Mouse (Mus musculus): ENCODE data around the gene Npr3. TPM values are rescaled to one million over a fixed set of nuclear protein-coding genes. Genes with fewer than 3 reads are reported as not detected.

Npr3 gene
- 12.6 and 13.7 TPM in 2 replicates for polyA plus RNA-seq (2014; fragmentation: Nextera tagmentation; extraction: Ambion mirVana)

DNA sequence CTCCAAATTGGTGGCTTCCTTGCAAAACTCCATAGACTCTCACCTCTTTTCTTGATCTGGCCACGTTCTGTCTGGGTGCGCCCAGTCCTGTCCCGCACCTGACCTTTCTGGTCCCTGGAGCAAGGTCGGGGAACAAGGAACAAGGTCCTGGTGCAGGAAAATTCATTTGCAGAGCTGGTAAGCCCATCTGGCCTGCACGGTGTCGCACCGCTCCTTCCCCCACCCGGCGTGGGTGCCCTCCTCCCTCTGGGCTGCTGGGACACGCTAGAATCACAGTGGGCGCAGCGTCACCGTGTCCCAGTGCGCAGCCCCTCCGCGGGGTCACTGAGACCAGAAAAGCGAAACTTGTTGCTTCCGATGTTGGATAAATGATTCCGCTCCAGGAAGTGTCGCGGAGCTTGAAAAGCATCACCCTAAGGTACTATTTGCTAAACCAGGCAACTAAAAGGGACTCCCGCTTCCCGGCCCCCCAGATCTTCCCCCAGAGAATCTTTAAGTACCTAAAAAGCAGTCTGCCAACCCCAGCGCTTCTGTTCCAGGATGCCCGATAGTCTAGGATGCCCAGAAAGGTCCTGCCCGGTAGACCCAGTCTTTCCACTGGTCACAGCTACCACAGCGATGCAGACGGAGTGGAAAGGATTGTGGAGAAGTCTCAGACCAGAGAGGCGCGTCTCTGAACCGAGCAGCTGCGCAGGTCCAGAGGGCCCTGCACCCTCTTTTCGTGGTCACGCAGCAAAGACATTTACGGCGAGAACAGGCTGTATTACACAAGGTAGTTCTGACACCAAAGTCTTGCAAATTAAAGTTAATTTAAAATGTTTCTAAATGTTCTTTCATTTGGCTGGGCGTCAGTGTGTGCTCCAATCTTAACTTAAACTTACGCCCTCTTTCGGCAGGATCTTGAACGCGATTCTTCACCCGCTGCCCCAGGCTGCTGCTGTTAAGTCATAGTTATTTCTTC lies at the start of gene Npr3:
Gene Npr3 (minus strand): TSS at position 717 of the 961 bp plus-strand sequence.
- no peak for ATAC-seq (ENCODE audit: insufficient number of reproducible peaks, insufficient read depth, low FRiP score, low read depth)
- H3K4me3 ChIP-seq (ENCODE audit: control insufficient read depth in 1 of 2, insufficient read depth in 1 of 2, low read depth in 1 of 2, low read length in 2 of 2), result peak within 1 kb of the TSS; percentile 55 to 69
- peaks cover 4 to 23% of the 10 kb centered on the region in 2 experiments for H3K4me1 ChIP-seq (ENCODE audit: control insufficient read depth in 2 of 2, insufficient read depth in 2 of 2, low read length in 2 of 2)
- H3K27me3 ChIP-seq (ENCODE audit: control insufficient read depth, insufficient read depth, low read length), result peaks cover 8% of the 10 kb centered on the region
- no peaks in the 10 kb centered on the region for H3K36me3 ChIP-seq (ENCODE audit: control insufficient read depth, insufficient read depth, low read length)
- peak within 1 kb of the TSS; percentile 76 for H3K9ac ChIP-seq (ENCODE audit: low read length)
- H3K9me3 ChIP-seq (ENCODE audit: control insufficient read depth, low read length), result no peaks in the 10 kb centered on the region
- H3K4me2 ChIP-seq (ENCODE audit: low read length), result peak within 1 kb of the TSS; percentile 98
- peak within 1 kb of the TSS; percentile 72 to 82 for H3K27ac ChIP-seq (replicated peaks in 1 of 2; ENCODE audit: control insufficient read depth in 1 of 2, insufficient read depth in 1 of 2, low read depth in 2 of 2, low read length in 2 of 2)
- under 1% methylated on average over 42 of the region's 42 CpGs for WGBS

DNA sequence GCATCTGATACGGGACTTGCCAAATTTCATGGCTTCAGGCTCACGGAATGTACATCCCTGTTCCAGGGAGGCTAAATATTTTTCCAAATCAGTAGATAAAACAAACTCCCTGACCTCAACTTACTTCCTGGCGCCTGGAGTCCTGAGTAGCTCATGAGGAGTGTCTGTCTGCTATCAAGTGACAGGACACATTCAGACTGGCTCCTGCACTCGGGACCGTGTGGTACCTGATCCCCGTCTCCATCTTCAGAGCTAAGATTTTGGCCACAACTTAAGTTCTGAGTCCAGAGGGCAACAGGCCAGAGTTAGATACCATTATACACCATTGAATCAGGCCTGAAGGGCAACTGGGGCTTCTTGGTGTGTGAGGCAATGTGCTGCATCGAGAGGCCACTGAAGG lies 49.0 kb upstream of the Npr3 start:
- Histone ChIP-seq H3K4me3 (ENCODE audit: control insufficient read depth in 1 of 2, insufficient read depth in 1 of 2, low read depth in 1 of 2, low read length in 2 of 2) (no peak overlapping the region), H3K27ac (replicated peaks in 1 of 2; ENCODE audit: control insufficient read depth in 1 of 2, insufficient read depth in 1 of 2, low read depth in 2 of 2, low read length in 2 of 2) (no peak overlapping the region), H3K27me3 (ENCODE audit: control insufficient read depth, insufficient read depth, low read length) (no peaks in the 10 kb centered on the region), H3K4me2 (ENCODE audit: low read length) (no peak overlapping the region), H3K4me1 (ENCODE audit: control insufficient read depth in 2 of 2, insufficient read depth in 2 of 2, low read length in 2 of 2) (no peaks in the 10 kb centered on the region), H3K36me3 (ENCODE audit: control insufficient read depth, insufficient read depth, low read length) (no peaks in the 10 kb centered on the region), H3K9me3 (ENCODE audit: control insufficient read depth, low read length) (no peaks in the 10 kb centered on the region), H3K9ac (ENCODE audit: low read length) (no peak overlapping the region)
- ATAC-seq (ENCODE audit: insufficient number of reproducible peaks, insufficient read depth, low FRiP score, low read depth), result no peak
- WGBS, result 62% methylated on average over 7 of the region's 7 CpGs

DNA sequence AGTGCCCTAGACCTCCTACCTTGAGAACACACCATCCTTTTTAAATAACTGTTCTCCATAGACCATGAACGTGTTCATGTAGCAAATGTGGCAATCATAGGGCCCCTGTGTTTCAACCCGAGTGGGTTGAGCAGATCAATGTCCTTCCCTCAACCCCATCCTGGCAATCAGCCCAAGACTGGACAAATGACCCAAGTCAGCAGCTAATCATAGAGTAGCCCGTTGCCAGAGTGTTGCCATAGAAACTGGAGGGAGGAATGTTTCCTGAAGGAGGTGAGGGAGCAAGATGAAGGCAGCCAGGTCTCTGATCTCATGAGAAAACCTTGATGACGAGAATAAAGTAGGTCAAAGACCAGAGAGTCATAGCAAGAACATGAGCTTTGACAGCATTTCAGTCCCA lies 47.1 kb upstream of the Npr3 start:
- Histone ChIP-seq H3K4me3 (ENCODE audit: control insufficient read depth in 1 of 2, insufficient read depth in 1 of 2, low read depth in 1 of 2, low read length in 2 of 2) (no peak overlapping the region), H3K9me3 (ENCODE audit: control insufficient read depth, low read length) (no peaks in the 10 kb centered on the region), H3K4me2 (ENCODE audit: low read length) (no peak overlapping the region), H3K27ac (replicated peaks in 1 of 2; ENCODE audit: control insufficient read depth in 1 of 2, insufficient read depth in 1 of 2, low read depth in 2 of 2, low read length in 2 of 2) (no peak overlapping the region), H3K4me1 (ENCODE audit: control insufficient read depth in 2 of 2, insufficient read depth in 2 of 2, low read length in 2 of 2) (no peaks in the 10 kb centered on the region), H3K27me3 (ENCODE audit: control insufficient read depth, insufficient read depth, low read length) (no peaks in the 10 kb centered on the region), H3K36me3 (ENCODE audit: control insufficient read depth, insufficient read depth, low read length) (no peaks in the 10 kb centered on the region), H3K9ac (ENCODE audit: low read length) (no peak overlapping the region)
- no peak for ATAC-seq (ENCODE audit: insufficient number of reproducible peaks, insufficient read depth, low FRiP score, low read depth)
- 50% methylated on average over 4 of the region's 4 CpGs for WGBS

DNA sequence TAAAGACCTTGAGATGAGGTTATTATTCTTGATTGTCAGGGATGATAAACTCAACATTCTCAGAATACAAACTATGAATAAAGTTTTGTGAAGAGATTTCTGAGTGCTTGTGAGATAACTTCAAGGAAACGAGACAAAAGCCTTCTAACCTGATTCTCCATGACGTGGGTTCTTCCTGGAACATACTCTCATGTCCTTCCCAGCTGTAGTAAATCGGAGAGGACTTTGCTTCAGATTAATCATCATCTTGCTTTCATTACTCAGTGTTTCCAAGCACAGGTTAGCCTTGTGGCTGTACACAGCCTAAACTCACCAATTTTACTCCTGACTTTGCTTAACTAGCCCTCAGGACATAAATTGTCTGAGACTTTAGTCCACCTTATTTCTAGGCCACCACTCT lies 45.1 kb upstream of the Npr3 start:
- no peaks in the 10 kb centered on the region for H3K4me1 ChIP-seq (ENCODE audit: control insufficient read depth in 2 of 2, insufficient read depth in 2 of 2, low read length in 2 of 2)
- no peak overlapping the region for H3K4me3 ChIP-seq (ENCODE audit: control insufficient read depth in 1 of 2, insufficient read depth in 1 of 2, low read depth in 1 of 2, low read length in 2 of 2)
- no peaks in the 10 kb centered on the region for H3K36me3 ChIP-seq (ENCODE audit: control insufficient read depth, insufficient read depth, low read length)
- 54% methylated on average over 3 of the region's 3 CpGs for WGBS
- H3K27me3 ChIP-seq (ENCODE audit: control insufficient read depth, insufficient read depth, low read length), result no peaks in the 10 kb centered on the region
- H3K9ac ChIP-seq (ENCODE audit: low read length), result no peak overlapping the region
- no peak overlapping the region for H3K4me2 ChIP-seq (ENCODE audit: low read length)
- ATAC-seq (ENCODE audit: insufficient number of reproducible peaks, insufficient read depth, low FRiP score, low read depth), result no peak
- H3K27ac ChIP-seq (replicated peaks in 1 of 2; ENCODE audit: control insufficient read depth in 1 of 2, insufficient read depth in 1 of 2, low read depth in 2 of 2, low read length in 2 of 2), result no peak overlapping the region
- H3K9me3 ChIP-seq (ENCODE audit: control insufficient read depth, low read length), result no peaks in the 10 kb centered on the region

DNA sequence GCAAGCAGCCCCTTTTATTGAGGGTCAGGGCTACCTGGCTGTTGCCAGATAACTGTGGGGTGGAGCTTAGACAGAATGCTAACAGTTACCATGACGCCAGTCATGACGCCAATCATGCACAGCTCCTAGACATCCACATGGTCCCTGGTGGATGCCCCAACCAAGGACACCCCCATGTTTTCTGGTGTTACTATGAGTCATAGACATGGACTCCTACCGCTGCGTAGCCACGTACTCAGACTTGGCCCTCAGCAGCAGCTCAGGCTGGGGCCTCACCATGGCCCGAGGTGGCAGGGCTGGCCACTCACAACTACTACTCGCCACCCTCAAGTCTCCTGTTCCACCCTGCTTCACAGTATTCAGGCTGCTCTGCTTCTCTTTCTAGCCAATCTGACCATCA lies 44.1 kb upstream of the Npr3 start:
- 91% methylated on average over 7 of the region's 7 CpGs for WGBS
- Histone ChIP-seq H3K27me3 (ENCODE audit: control insufficient read depth, insufficient read depth, low read length) (no peaks in the 10 kb centered on the region), H3K9ac (ENCODE audit: low read length) (no peak overlapping the region), H3K27ac (replicated peaks in 1 of 2; ENCODE audit: control insufficient read depth in 1 of 2, insufficient read depth in 1 of 2, low read depth in 2 of 2, low read length in 2 of 2) (no peak overlapping the region), H3K9me3 (ENCODE audit: control insufficient read depth, low read length) (no peaks in the 10 kb centered on the region), H3K4me3 (ENCODE audit: control insufficient read depth in 1 of 2, insufficient read depth in 1 of 2, low read depth in 1 of 2, low read length in 2 of 2) (no peak overlapping the region), H3K4me1 (ENCODE audit: control insufficient read depth in 2 of 2, insufficient read depth in 2 of 2, low read length in 2 of 2) (no peaks in the 10 kb centered on the region), H3K36me3 (ENCODE audit: control insufficient read depth, insufficient read depth, low read length) (no peaks in the 10 kb centered on the region), H3K4me2 (ENCODE audit: low read length) (no peak overlapping the region)
- ATAC-seq (ENCODE audit: insufficient number of reproducible peaks, insufficient read depth, low FRiP score, low read depth), result peak; percentile 21; the same call in 1 of the 2 replicates

DNA sequence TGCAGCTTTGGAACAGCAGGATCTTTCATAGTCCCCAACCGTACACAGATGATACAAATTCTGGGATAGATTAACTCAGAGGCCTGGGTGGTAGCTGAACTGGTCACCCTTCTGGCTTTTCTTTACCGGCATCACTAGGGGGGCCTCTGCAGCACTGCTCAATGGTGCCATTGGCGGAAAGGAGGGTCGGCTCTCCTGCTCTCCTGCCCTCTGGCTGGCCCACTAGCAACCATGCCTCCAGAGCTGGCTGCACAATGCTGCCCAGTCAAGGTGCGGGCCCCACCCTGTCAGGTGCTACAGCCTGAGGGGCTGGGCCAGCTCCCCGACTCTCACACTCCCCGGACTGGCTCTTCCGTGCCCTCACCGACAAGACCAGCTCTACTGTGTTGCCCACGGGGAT lies 43.1 kb upstream of the Npr3 start:
- no peaks in the 10 kb centered on the region for H3K9me3 ChIP-seq (ENCODE audit: control insufficient read depth, low read length)
- no peaks in the 10 kb centered on the region for H3K36me3 ChIP-seq (ENCODE audit: control insufficient read depth, insufficient read depth, low read length)
- WGBS, result 88% methylated on average over 10 of the region's 10 CpGs
- H3K4me3 ChIP-seq (ENCODE audit: control insufficient read depth in 1 of 2, insufficient read depth in 1 of 2, low read depth in 1 of 2, low read length in 2 of 2), result no peak overlapping the region
- no peaks in the 10 kb centered on the region for H3K27me3 ChIP-seq (ENCODE audit: control insufficient read depth, insufficient read depth, low read length)
- no peak overlapping the region for H3K9ac ChIP-seq (ENCODE audit: low read length)
- no peak for ATAC-seq (ENCODE audit: insufficient number of reproducible peaks, insufficient read depth, low FRiP score, low read depth)
- H3K4me2 ChIP-seq (ENCODE audit: low read length), result no peak overlapping the region
- no peak overlapping the region for H3K27ac ChIP-seq (replicated peaks in 1 of 2; ENCODE audit: control insufficient read depth in 1 of 2, insufficient read depth in 1 of 2, low read depth in 2 of 2, low read length in 2 of 2)
- no peaks in the 10 kb centered on the region for H3K4me1 ChIP-seq (ENCODE audit: control insufficient read depth in 2 of 2, insufficient read depth in 2 of 2, low read length in 2 of 2)

DNA sequence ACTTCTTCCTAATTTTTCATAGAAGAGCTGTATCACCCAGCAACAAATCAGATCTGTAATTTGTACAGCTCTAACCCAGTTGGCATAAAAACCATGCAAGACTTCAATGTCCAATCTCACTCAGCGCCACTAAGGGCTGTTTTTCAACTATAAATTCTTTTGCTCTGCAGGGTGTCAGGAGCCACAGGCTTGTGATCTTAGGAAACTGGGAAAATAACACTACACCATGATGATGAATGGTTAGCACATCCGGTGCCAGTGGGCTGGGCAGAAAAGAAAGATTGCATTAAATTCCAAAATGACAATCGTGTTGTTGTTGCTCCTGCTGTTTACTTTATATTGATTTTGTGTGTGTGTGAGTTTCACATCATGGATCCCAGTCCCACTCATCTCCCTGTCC lies 42.4 kb upstream of the Npr3 start:
- no peak for ATAC-seq (ENCODE audit: insufficient number of reproducible peaks, insufficient read depth, low FRiP score, low read depth)
- Histone ChIP-seq H3K27ac (replicated peaks in 1 of 2; ENCODE audit: control insufficient read depth in 1 of 2, insufficient read depth in 1 of 2, low read depth in 2 of 2, low read length in 2 of 2) (no peak overlapping the region), H3K4me2 (ENCODE audit: low read length) (no peak overlapping the region), H3K4me3 (ENCODE audit: control insufficient read depth in 1 of 2, insufficient read depth in 1 of 2, low read depth in 1 of 2, low read length in 2 of 2) (no peak overlapping the region), H3K9me3 (ENCODE audit: control insufficient read depth, low read length) (no peaks in the 10 kb centered on the region), H3K4me1 (ENCODE audit: control insufficient read depth in 2 of 2, insufficient read depth in 2 of 2, low read length in 2 of 2) (no peaks in the 10 kb centered on the region), H3K36me3 (ENCODE audit: control insufficient read depth, insufficient read depth, low read length) (no peaks in the 10 kb centered on the region), H3K9ac (ENCODE audit: low read length) (no peak overlapping the region), H3K27me3 (ENCODE audit: control insufficient read depth, insufficient read depth, low read length) (no peaks in the 10 kb centered on the region)
- 87% methylated on average over 3 of the region's 3 CpGs for WGBS
